Mouse (Mus musculus): ENCODE results near the gene Ascc1.

Ascc1 gene

GRCm38 (mm10) chr10:60019299-60019698, 16.7 kb downstream of the Ascc1 start:
- DNase-seq (ENCODE audit: low read depth, low spot score): no peak

- no peak for DNase-seq (ENCODE audit: low read depth, low spot score)
Observed at GRCm38 (mm10) chr10:60023751-60024150, 21.1 kb downstream of the Ascc1 start.

GRCm38 (mm10) chr10:60026759-60027395, 24.3 kb downstream of the Ascc1 start:
- DNase-seq (ENCODE audit: low read depth, low spot score): no peak

GRCm38 (mm10) chr10:60027619-60028084, 25.0 kb downstream of the Ascc1 start:
- DNase-seq (ENCODE audit: low read depth, low spot score): no peak

GRCm38 (mm10) chr10:60028181-60028580, 25.6 kb downstream of the Ascc1 start:
- no peak for DNase-seq (ENCODE audit: low read depth, low spot score)

- DNase-seq (ENCODE audit: low read depth, low spot score): no peak
Observed at GRCm38 (mm10) chr10:60028979-60029378, 26.4 kb downstream of the Ascc1 start.

GRCm38 (mm10) chr10:60029387-60029786, 26.8 kb downstream of the Ascc1 start:
- no peak for DNase-seq (ENCODE audit: low read depth, low spot score)

- DNase-seq (ENCODE audit: low read depth, low spot score): no peak
Observed at GRCm38 (mm10) chr10:60031562-60031961, 29.0 kb downstream of the Ascc1 start.

GRCm38 (mm10) chr10:60031985-60032384, 29.4 kb downstream of the Ascc1 start:
- no peak for DNase-seq (ENCODE audit: low read depth, low spot score)

GRCm38 (mm10) chr10:60032622-60033021, 30.0 kb downstream of the Ascc1 start:
- no peak for DNase-seq (ENCODE audit: low read depth, low spot score)

- DNase-seq (ENCODE audit: low read depth, low spot score): no peak
Observed at GRCm38 (mm10) chr10:60033064-60033463, 30.5 kb downstream of the Ascc1 start.

GRCm38 (mm10) chr10:60034621-60035020, 32.0 kb downstream of the Ascc1 start:
- no peak for DNase-seq (ENCODE audit: low read depth, low spot score)

GRCm38 (mm10) chr10:60035744-60036143, 33.1 kb downstream of the Ascc1 start:
- no peak for DNase-seq (ENCODE audit: low read depth, low spot score)

- no peak for DNase-seq (ENCODE audit: low read depth, low spot score)
Observed at GRCm38 (mm10) chr10:60042350-60042922, 39.8 kb downstream of the Ascc1 start.

- DNase-seq (ENCODE audit: low read depth, low spot score): no peak
Observed at GRCm38 (mm10) chr10:60046696-60047095, 44.1 kb downstream of the Ascc1 start.

GRCm38 (mm10) chr10:60050581-60050980, 48.0 kb downstream of the Ascc1 start:
- no peak for DNase-seq (ENCODE audit: low read depth, low spot score)

GRCm38 (mm10) chr10:60053073-60053472, 50.5 kb downstream of the Ascc1 start:
- no peak for DNase-seq (ENCODE audit: low read depth, low spot score)

GRCm38 (mm10) chr10:60062173-60062572, 59.6 kb downstream of the Ascc1 start:
- DNase-seq (ENCODE audit: low read depth, low spot score): no peak

- DNase-seq (ENCODE audit: low read depth, low spot score): no peak
Observed at GRCm38 (mm10) chr10:60062931-60063330, 60.3 kb downstream of the Ascc1 start.

GRCm38 (mm10) chr10:60066524-60066923, 63.9 kb downstream of the Ascc1 start:
- peak; percentile 29 for DNase-seq (ENCODE audit: low read depth, low spot score)

GRCm38 (mm10) chr10:60075159-60075558, 72.6 kb downstream of the Ascc1 start:
- DNase-seq (ENCODE audit: low read depth, low spot score): no peak

- no peak for DNase-seq (ENCODE audit: low read depth, low spot score)
Observed at GRCm38 (mm10) chr10:60077226-60077625, 74.6 kb downstream of the Ascc1 start.

GRCm38 (mm10) chr10:60077736-60078560, 75.3 kb downstream of the Ascc1 start:
- DNase-seq (ENCODE audit: low read depth, low spot score): no peak

All from embryo, embryonic 11.5 days (tissue).